Mouse (Mus musculus) kidney, postnatal 14 days (tissue): Measurements from ENCODE around the gene Pyurf.

Experiments
- DNase-seq: peaks from one replicate; pipeline ENCODE4 v3.0.0; 2022; ENCODE audit warnings: mixed read lengths

The Pyurf gene

DNA sequence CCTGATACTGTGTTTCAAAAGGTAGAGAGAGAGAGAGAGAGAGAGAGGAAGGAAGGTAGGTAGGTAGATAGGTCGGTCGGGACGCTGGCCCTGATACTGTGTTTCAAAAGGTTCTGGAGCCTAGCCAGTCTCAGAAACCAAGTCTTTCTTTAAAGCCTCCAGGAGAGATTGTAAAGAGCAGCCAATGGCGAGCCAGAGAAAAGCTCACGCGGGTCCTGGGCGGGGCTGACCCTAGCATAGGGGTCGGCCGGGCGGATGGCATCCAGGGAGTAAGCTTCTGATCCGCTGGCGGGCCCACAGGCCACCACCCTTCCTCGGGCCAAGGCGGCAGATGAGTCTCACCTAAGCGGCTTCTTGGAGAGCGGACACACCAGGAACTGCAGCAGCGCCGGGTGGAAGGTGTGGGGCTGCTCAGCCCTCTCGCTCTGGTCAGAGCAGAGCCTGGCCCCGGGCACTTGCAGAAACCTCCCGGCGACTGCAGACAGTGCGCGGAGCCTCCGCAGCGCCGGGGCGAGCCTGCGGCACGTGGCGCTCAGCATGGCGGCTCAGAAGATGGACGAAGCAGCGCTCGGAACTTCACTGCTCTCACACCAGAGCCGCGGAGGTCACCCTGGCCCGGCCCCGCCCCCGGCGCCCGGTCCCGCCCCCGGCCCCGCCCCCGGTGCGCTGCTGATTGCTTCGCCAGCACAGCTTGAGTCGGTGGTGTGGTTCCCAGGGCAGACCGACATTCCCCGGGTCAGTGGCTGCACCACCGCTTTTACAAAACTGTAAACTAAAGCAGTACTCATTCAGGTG, at the start of gene Pyurf:
Gene Pyurf (minus strand): TSS at position 612 of the 795 bp plus-strand sequence.
- peak; percentile 92 for DNase-seq

DNA sequence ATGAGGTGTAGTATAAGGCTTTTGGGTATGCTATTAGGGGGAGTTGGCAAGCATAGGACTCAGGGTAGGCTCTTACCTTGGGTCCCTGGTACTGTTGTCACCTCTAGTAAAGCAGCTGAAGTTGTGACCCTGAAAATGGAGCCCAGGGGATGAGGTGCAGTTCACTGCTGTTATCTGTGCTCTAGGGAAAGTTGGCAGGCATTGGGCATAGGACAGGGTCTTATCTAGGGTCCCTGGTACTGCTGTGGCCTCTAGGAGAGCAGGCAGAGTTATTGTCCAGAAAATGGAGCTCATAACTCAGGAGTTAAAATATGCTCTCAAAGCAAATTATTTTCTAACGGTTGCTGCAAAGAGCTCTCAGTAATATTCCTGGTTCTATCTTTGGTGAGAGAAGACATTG, 29.5 kb upstream of the Pyurf start:
- DNase-seq, result no peak

DNA sequence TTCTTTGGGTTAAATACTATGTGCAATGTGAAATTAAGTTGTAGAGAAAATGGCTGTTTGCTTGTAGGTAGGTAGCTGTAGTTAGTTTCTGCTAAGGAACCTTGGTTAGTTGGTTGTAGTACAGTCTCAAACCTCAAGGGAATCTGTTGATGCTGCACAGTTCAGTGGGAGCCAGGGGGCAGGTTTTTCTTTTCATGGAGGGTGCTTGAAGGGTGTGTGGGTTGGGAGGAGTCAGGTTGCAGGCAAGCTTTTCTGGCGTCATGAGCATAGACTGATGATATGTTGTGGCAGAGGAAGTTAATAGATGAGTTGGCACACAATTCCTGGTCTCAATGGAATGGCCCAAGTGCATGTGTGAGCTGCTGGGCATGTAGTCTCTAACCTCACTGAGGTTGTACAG, 19.8 kb upstream of the Pyurf start:
- DNase-seq, result no peak

DNA sequence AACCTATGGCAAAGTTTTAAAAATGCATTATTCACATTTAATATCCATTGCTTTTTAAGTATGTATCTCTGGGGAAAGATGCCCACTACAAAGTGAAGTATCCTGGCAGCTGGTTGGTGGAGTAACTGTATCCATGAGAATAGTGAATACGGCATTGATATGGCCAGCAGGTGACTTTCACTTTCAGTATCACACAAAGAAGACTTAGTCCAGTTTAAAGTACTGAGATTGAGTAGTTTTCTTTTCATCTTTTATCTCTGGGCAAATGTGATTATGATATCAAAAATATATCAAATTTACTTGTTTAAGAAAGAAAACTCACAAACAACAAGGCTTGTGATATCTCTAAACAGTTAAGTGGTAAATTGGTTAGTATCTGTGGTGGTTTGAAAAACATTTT, 14.8 kb upstream of the Pyurf start:
- no peak for DNase-seq

DNA sequence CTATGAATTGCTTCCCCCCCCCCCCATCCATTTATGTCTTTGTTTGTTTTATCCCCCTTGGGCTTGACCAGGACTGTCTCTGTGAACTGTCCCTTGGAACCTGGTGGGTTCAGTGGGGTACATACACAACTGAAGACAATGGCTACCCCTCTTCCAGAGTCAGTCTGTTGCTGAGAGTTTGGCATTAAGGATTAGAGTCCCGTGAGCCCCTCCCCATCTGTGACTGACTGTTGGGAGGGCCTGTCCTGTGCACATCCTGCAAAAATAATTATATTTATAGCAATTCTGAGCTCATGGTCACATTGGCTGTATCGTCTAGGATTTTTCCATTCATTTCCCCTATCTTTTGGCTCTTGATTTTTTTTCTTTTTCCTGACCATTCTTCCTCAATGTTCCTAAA, 11.8 kb upstream of the Pyurf start:
- DNase-seq, result peak; percentile 18

DNA sequence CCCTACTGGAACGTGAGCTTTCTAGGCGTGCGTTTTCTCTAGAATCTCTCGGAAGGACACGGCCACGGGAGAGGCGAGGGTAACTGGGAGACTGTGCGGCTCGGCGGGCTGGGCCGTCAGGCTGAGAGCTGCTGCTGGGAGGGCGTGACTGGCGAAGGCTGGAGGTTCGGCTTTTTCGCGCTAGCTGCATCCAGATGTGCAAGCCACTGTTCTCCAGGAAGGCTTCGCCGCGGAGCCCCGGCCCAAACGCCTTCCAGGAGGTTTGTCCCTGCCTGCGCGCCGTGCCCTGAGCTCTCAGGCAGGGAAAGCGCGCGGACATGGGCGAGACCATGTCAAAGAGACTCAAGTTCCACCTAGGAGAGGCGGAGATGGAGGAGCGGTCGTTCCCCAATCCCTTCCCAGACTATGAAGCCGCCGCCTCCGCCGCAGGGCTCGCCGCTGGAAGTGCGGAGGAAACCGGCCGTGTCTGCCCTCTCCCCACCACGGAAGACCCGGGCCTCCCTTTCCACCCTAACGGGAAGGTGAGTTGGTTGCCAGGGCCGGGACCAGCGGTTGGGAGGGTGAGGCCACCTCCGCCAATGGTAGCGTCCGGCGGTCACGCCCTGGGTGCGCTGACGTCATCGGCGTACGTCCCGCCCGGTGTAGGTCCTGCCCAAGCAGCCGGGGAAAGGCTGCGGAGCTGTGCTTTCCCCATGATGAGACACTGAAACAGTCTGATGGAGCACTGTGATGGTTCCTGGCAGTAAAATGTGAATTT, 11.0 kb upstream of the Pyurf start:
- peak; percentile 97 for DNase-seq

DNA sequence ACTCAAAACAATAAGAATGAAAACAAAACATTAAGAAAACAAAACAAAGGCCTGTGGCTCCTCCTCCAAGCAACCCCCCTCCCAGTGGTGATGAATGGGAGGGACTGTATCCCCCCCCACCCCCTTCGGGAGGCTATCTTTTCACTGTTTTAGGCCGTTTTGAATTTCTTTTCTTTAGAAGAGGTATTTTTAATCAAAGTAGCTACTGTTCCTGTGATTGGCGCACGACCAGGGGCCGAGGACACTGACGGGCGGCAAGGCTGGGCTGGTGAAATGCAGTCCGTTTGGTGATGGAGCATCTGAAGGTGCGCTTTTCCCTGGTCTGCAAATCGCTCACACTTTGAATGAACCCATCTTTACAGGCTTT, 10.5 kb upstream of the Pyurf start, which contains the start of gene Lancl2:
Gene Lancl2 (plus strand): TSS at position 165 of the 367 bp plus-strand sequence.
- no peak for DNase-seq

DNA sequence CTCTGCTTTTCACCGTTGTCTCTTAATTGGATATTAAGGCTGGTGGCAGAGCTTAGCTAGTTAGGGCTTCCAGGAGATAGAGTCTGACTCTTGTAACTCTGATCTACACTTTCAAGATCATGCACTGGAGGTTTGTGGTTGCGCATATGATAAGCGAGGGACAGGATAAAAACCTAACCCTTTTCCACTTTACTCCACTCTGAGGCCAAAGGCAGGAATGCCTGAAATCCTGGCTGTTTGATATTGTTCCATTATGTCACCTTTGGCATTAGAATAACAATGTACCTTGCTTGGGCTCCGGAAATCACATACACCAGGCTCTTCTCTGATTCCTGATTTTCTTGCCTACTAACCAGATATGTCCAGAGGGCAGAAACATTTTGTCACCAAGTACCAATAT, 9.8 kb upstream of the Pyurf start:
- no peak for DNase-seq

DNA sequence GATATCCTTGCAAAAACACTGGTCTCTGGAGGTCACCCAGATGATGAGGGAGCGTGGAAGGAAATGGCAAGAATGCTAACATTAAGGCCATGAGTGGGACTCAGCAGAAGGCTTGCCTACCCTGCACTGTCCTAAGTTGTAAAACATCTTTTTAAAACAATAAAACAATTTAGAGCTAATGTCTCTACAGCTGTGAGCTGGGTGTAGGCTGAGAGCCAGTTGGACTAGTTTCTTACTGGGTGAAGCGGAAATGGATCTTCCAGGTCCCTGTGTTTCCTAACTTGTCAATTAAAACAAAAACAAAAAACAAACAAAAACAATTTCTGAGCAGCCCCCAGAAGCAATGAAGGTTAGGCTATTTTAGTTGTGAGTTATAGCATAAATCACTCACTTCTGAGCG, 1.2 kb upstream of the Pyurf start:
- no peak for DNase-seq

DNA sequence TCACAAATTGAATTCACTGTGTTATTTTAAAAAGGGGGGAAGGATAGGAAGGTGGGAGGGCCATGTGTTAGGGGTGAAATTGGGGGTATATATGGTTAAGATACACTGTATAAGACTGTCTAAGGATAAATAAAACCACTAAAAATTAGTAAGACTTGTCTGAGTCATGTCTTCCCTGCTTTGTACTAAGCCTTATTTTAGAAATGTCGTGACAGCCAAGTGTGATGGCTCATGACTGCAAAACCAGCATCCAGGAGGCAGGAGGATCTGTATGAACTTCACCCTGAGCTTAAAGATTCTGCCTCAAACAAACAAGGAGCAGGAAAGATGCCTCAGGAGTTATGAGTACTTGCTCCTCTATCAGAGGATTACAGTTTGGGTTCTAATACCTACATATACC, 7.7 kb downstream of the Pyurf start:
- no peak for DNase-seq

DNA sequence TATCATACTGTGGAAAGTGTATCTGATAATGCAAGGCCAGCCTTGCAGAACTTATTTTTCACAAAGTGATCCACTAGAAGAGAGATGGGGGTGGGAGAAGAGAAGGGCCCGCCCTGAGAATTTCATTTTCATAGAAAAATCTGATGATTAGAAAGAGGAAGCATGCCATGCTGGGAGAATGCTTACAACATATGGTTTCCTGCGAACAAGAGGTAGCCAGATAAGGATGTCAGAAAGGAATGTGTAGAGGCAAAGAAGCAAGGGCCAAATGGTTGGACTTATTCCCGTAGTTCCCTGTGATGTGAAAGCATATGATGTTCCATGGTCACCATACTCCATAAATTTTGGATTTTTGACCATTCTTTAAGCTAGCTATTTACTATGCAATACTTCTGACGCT, 30.6 kb downstream of the Pyurf start:
- no peak for DNase-seq

DNA sequence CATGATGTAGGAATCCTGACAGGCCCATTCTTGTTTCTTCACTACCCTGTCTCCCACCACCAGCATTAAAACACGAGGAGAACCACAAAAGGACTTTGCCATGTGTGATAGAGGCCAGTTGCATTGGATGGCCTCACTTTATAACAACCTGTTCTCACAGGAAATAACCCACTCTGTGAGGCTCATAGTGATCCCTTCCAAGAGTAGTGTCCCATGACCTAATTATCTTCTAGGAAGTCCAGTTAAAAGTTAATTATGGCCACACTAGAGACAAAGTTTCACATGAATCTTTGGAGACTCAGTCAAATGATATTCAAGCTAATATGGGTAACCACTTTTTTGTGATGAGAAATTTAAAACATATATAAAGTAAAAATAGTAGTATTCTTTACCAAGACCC, 44.6 kb downstream of the Pyurf start:
- no peak for DNase-seq

DNA sequence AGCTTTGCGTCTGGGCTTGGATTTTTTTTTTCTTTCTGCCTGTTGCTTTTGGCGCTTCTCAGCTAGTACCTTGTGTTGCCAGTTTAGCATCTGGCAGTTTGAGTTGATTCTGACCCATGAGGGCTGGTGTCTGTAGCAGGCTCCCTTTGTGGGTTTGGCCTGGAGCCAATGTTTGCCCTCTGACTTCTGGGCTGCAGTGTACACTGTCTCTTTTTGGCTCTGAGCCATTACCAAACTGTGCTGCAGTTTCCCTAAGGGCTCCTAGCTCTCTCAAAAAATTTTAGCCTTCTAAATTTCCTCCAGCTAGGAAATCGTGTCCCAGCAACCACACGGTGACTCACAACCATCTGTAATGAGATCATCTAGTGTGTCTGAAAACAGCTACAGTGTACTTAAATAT, 50.1 kb downstream of the Pyurf start:
- peak; percentile 69 for DNase-seq

DNA sequence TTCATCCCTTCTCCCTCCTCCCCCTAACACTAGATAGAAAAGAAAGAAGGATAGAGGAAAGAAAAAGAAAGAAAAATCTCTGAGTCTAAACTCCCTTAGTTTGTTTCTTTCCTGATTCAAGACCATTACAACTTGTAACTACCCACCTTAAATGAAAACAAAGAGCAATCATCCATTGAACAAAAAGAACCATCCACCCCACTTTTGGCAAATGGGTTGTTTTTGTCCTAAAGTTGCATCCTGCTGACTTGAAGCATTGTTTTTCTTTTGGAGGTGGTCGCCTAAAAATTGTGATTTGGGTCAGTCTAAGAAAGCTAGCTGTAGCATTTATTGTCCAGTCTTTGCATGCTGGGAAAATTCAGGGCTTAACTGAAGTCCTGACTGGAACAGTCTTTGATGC, 52.3 kb downstream of the Pyurf start:
- DNase-seq, result no peak
